Mouse (Mus musculus): ENCODE data around the gene Grip1. TPM values are rescaled to one million over a fixed set of nuclear protein-coding genes. Genes with fewer than 3 reads are reported as not detected.
A peak's percentile ranks its signal among the peaks of the same experiment; 100 is the strongest.

Gene Grip1
- polyA plus RNA-seq, 1 experiment from 2014 or later, result 2.2 TPM

DNA sequence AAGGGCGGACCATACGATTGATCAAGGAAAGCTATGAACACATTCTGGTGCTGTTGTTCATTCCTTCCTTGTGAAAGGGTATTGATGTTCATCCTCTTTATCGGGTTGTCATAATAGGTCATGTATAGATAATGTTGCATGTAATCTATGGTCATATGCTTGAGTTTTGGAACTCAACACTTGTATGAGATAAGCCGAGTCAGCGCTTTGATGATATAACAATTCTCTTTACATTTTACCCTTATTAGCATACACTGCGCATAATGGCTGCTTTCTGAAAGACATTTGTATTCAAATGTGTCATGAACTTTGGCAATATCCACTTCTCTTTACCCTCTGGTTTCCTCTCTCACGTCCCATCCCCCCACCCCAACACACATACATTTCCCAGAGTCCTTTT lies 111.2 kb downstream of the Grip1 start:
- ChIA-PET POLR2A (no interaction called here), CTCF (no interaction called here)
- ATAC-seq (no peak), DNase-seq (ENCODE audit: low read depth, low spot score) (no peak)
- in situ Hi-C loops (cut with MboI; ENCODE audit: low pct_unique_long_range_greater_than_20kb), result no loop called here
- no peak for TF ChIP-seq CTCF (IDR thresholded peaks at IDR 0.05)
- no peaks in the 10 kb centered on the region for H3K27me3 ChIP-seq

GRCm38 (mm10) chr10:119573134-119573533 lies 119.5 kb downstream of the Grip1 start:
- no peak for DNase-seq (ENCODE audit: low read depth, low spot score)
- ChIA-PET POLR2A (no interaction called here), CTCF (interaction anchor here (0.7 kb wide), 1 partner anchor 13 kb away, joined by 3 read pairs; no protein-coding TSS in a partner anchor)
- no peak for TF ChIP-seq CTCF (IDR thresholded peaks at IDR 0.05)
- H3K27me3 ChIP-seq, result no peaks in the 10 kb centered on the region
- ATAC-seq, result no peak
- in situ Hi-C loops (cut with MboI; ENCODE audit: low pct_unique_long_range_greater_than_20kb), result no loop called here

DNA sequence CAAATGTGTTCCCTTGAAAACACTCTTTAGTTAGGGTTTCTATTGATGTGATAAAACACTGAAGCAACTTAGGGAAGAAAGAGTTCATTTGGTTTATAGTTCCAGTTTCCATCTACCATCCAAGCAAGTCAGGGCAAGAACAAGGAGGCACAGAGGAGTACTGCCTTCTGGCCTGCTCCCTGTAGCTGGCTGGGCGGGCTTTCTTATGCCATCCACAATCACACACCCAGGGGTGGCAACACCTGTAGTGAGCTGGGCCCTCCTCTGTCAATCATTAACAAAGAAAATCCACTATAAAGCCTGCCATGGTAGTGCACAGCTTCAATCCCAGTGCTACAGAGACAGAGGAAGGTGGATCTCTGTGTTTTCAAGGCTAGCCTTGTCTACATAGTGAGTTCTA lies 122.2 kb downstream of the Grip1 start:
- CTCF ChIA-PET, result interaction anchor here (1.2 kb wide), 1 partner anchor 35 kb away, joined by 3 read pairs; no protein-coding TSS in a partner anchor
- ATAC-seq, result no peak
- no peak for TF ChIP-seq CTCF (IDR thresholded peaks at IDR 0.05)
- in situ Hi-C loops (cut with MboI; ENCODE audit: low pct_unique_long_range_greater_than_20kb), result no loop called here
- H3K27me3 ChIP-seq, result no peaks in the 10 kb centered on the region
- DNase-seq (ENCODE audit: low read depth, low spot score), result no peak
- POLR2A ChIA-PET, result interaction anchor here (0.6 kb wide), 1 partner anchor 249 kb away, joined by 3 read pairs; no protein-coding TSS in a partner anchor

DNA sequence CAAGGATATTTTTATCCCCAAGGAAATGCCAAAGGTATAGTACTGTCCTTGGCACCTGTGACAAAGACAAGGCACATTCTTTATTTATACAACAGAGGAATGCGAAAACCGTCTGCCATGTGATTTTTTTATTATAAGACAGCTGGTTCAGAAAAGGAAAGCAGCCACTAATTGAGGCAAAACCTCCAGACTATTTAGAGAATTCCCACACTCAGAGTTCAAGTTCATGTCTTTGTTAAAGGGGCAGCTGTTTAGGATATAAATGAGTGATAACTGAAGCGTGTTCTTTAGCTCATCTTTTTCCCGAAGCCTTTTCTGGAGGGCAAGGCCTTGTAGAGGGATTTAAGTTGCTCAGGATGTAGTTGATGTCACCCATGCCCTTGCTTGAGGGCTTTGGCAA lies 126.4 kb downstream of the Grip1 start:
- H3K27me3 ChIP-seq, result no peaks in the 10 kb centered on the region
- in situ Hi-C loops (cut with MboI; ENCODE audit: low pct_unique_long_range_greater_than_20kb), result no loop called here
- peak; percentile 31 for DNase-seq (ENCODE audit: low read depth, low spot score)
- TF ChIP-seq CTCF (IDR thresholded peaks at IDR 0.05), result no peak
- ATAC-seq, result peak; percentile 76
- ChIA-PET POLR2A (no interaction called here), CTCF (no interaction called here)

DNA sequence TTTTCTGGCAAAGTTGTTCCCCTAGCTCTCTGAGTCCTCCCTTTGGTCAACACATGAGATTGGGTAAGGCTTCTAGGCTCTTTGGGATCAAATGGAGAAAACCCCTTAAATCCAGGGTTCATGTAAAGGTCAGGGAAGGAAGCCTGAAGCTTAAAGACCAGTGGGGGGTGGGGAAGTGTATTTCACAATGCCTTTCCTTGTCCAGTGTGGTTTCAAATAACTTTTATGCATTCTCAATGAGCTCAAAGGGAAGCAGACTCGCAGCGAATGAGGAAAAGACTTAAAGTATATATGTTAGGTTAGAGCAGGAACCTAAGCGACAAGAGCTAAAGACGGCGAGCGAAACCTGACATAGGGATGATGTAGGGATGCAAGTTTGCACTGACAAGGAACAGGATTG lies 131.0 kb downstream of the Grip1 start:
- H3K27me3 ChIP-seq, result no peaks in the 10 kb centered on the region
- in situ Hi-C loops (cut with MboI; ENCODE audit: low pct_unique_long_range_greater_than_20kb), result no loop called here
- TF ChIP-seq CTCF (IDR thresholded peaks at IDR 0.05), result no peak
- no peak for DNase-seq (ENCODE audit: low read depth, low spot score)
- ChIA-PET CTCF (no interaction called here), POLR2A (no interaction called here)
- no peak for ATAC-seq

DNA sequence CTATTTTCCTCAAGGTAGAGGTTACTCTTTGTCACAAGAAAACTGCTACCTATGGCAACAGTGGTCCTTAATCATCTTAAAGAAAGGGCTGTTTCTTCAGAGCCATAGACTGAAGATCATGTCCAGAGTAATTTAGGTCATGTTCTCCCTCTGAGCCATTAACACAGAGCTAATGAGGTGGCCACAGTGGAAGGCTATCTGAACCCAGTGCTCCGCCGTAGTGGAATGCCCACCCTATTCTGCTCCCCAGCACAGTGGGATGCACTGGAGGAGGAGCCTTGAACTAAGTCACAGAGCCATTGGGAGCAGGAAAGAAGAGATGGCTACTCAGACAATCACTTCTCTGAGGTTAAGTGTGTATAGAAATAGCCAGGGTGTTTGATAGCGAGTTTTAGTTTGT lies 133.3 kb downstream of the Grip1 start:
- POLR2A ChIA-PET, result no interaction called here
- in situ Hi-C loops (cut with MboI; ENCODE audit: low pct_unique_long_range_greater_than_20kb), result no loop called here
- CTCF ChIA-PET, result no interaction called here
- ATAC-seq, result no peak
- H3K27me3 ChIP-seq, result no peaks in the 10 kb centered on the region
- TF ChIP-seq CTCF (IDR thresholded peaks at IDR 0.05), result no peak
- no peak for DNase-seq (ENCODE audit: low read depth, low spot score)

GRCm38 (mm10) chr10:119596822-119597221 lies 143.2 kb downstream of the Grip1 start:
- ChIA-PET POLR2A (no interaction called here), CTCF (interaction anchor here (1.0 kb wide), 1 partner anchor 13 kb away, joined by 3 read pairs; no protein-coding TSS in a partner anchor)
- H3K27me3 ChIP-seq, result no peaks in the 10 kb centered on the region
- ATAC-seq (no peak), DNase-seq (ENCODE audit: low read depth, low spot score) (no peak)
- in situ Hi-C loops (cut with MboI; ENCODE audit: low pct_unique_long_range_greater_than_20kb), result no loop called here
- no peak for TF ChIP-seq CTCF (IDR thresholded peaks at IDR 0.05)

DNA sequence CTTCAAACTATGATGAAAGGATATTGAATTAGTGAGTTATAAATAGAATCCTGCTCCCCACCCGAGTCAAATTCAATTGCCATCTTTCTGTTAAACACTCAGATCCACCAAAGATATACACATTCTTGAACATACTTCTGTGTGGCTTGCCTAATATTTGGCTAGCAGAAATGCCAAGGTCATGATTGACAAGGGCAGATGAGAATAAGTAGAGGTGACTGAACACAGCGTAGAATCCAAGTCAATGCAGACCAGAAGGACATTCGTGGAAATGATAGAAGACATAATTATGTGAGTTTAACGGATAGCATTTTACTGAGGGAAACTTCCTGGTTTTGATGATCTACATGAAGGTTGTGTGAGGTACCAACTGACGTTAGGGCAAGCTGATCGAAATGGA lies 153.9 kb downstream of the Grip1 start:
- H3K27me3 ChIP-seq, result no peaks in the 10 kb centered on the region
- ChIA-PET CTCF (no interaction called here), POLR2A (no interaction called here)
- TF ChIP-seq CTCF (IDR thresholded peaks at IDR 0.05), result no peak
- in situ Hi-C loops (cut with MboI; ENCODE audit: low pct_unique_long_range_greater_than_20kb), result no loop called here
- ATAC-seq (no peak), DNase-seq (ENCODE audit: low read depth, low spot score) (no peak)

GRCm38 (mm10) chr10:119608998-119609397 lies 155.4 kb downstream of the Grip1 start:
- H3K27me3 ChIP-seq, result no peaks in the 10 kb centered on the region
- in situ Hi-C loops (cut with MboI; ENCODE audit: low pct_unique_long_range_greater_than_20kb), result no loop called here
- DNase-seq (ENCODE audit: low read depth, low spot score) (no peak), ATAC-seq (no peak)
- POLR2A ChIA-PET, result interaction anchor here (0.9 kb wide), 1 partner anchor 903 kb away, joined by 3 read pairs; no protein-coding TSS in a partner anchor
- TF ChIP-seq CTCF (IDR thresholded peaks at IDR 0.05), result no peak
- CTCF ChIA-PET, result interaction anchor here (1.2 kb wide), 1 partner anchor 12 kb away, joined by 3 read pairs; no protein-coding TSS in a partner anchor

GRCm38 (mm10) chr10:119610279-119610895 lies 156.8 kb downstream of the Grip1 start:
- no peaks in the 10 kb centered on the region for H3K27me3 ChIP-seq
- CTCF ChIA-PET, result interaction anchor here (0.6 to 2.4 kb wide), 13 partner anchors 9 to 153 kb away, joined by 3 to 7 read pairs (median 3); no protein-coding TSS in a partner anchor
- in situ Hi-C loops (cut with MboI; ENCODE audit: low pct_unique_long_range_greater_than_20kb), result no loop called here
- POLR2A ChIA-PET, result no interaction called here
- TF ChIP-seq CTCF (IDR thresholded peaks at IDR 0.05), result peak; percentile 70
- ATAC-seq (no peak), DNase-seq (ENCODE audit: low read depth, low spot score) (no peak)

DNA sequence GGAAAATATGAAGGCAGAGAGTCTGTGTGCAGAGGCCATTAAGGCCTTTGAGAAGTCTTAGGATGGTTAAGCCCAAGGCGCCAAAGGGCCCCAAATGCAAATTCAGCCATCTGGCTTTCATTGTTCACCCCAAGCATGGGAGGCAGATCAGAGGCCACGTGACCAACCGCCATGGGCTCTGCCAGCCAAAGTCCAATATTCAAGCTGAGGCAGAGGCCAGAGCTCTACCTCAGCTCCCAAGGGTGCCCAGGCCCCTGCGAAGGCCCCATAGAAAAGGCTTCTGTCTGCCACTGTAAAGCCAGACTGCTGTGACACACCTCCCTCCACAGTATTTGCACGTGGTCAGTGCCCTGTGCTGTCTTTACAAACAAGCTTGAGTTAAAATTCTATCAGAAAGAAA lies 158.4 kb downstream of the Grip1 start:
- ChIA-PET POLR2A (no interaction called here), CTCF (no interaction called here)
- ATAC-seq (no peak), DNase-seq (ENCODE audit: low read depth, low spot score) (no peak)
- no peaks in the 10 kb centered on the region for H3K27me3 ChIP-seq
- no peak for TF ChIP-seq CTCF (IDR thresholded peaks at IDR 0.05)
- in situ Hi-C loops (cut with MboI; ENCODE audit: low pct_unique_long_range_greater_than_20kb), result no loop called here

- no peaks in the 10 kb centered on the region for H3K27me3 ChIP-seq
- in situ Hi-C loops (cut with MboI; ENCODE audit: low pct_unique_long_range_greater_than_20kb), result no loop called here
- ATAC-seq (no peak), DNase-seq (ENCODE audit: low read depth, low spot score) (no peak)
- ChIA-PET POLR2A (no interaction called here), CTCF (no interaction called here)
- TF ChIP-seq CTCF (IDR thresholded peaks at IDR 0.05), result no peak
Measured at GRCm38 (mm10) chr10:119614726-119615125, 161.1 kb downstream of the Grip1 start.
